In the genomic region with DNA sequence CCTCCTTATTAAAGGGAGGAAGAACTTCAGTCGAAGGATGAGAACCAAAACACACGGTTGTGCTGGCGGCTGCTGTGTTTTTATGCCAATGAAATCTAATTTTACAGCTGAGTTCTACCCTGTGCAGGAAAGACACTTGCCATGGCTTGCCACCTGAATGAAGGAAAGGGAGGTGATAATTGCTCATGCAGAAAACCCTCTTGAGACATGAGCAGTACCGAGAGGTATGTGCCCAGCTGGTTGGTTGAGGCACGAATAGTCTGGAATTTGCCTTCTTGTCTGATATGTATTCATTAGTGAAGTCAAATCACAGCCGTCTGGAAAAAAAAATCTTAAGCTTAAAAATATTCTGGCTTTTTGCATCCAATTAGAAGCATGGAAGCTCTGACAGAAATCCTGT, we compare ENCODE assay signal across 16 mouse cellular contexts. TPM values are rescaled to one million over a fixed set of nuclear protein-coding genes. Genes with fewer than 3 reads are reported as not detected.
DNase-seq lines count a peak whose midpoint lies in the region; ATAC-seq and TF ChIP-seq lines count a peak whose summit lies in the region.
"Had no signal": no experiment of that assay in that cellular context is flagged by ENCODE, and none has a peak within 500 bp of the region (broad histone marks: within the 10 kb centered on the region; RNA-seq: fewer than 3 reads in every experiment).

No protein-coding gene starts in this region.

- peak overlapping the region; percentile 42; the same call in 1 of the 2 replicates for H3K27ac ChIP-seq in kidney, embryonic 15.5 days
- H3K27ac ChIP-seq in kidney, embryonic 14.5 days (ENCODE audit: low read depth, low read length): no peak overlapping the region
- H3K27ac ChIP-seq in stomach, embryonic 16.5 days (ENCODE audit: low read length): peak overlapping the region; percentile 71; the same call in 1 of the 2 replicates
- no peak overlapping the region for H3K27ac ChIP-seq in stomach, postnatal 0 days (replicated peaks)
- H3K27ac ChIP-seq in limb, embryonic 15.5 days: peak overlapping the region; percentile 80
- H3K27ac ChIP-seq: midbrain, embryonic 12.5 days had no signal

- no peak for DNase-seq in frontal cortex, postnatal 25 days (ENCODE audit: low spot score in 2 of 2)
- no peak for DNase-seq in stomach, postnatal 0 days (ENCODE audit: low spot score)
- no peak for DNase-seq in thymus, postnatal 25 days
- DNase-seq: cerebellum, adult 11-12 months; cerebellum, postnatal 36 days; gastrocnemius, postnatal 36 days; heart, postnatal 4 days; kidney, postnatal 10 days; lung, postnatal 36 days had no signal

- H3K9ac ChIP-seq in kidney, embryonic 15.5 days: no peak overlapping the region
- no peak overlapping the region for H3K9ac ChIP-seq in kidney, embryonic 14.5 days (ENCODE audit: low read depth, low read length)
- H3K9ac ChIP-seq in stomach, embryonic 16.5 days (ENCODE audit: low read length): no peak overlapping the region
- no peak overlapping the region for H3K9ac ChIP-seq in stomach, postnatal 0 days (ENCODE audit: low read length)
- no peak overlapping the region for H3K9ac ChIP-seq in limb, embryonic 15.5 days
- H3K9ac ChIP-seq: midbrain, embryonic 12.5 days had no signal

- H3K36me3 ChIP-seq in kidney, embryonic 15.5 days: no peaks in the 10 kb centered on the region
- H3K36me3 ChIP-seq in kidney, embryonic 14.5 days (ENCODE audit: control insufficient read depth, insufficient read depth, low read length): no peaks in the 10 kb centered on the region
- H3K36me3 ChIP-seq in stomach, embryonic 16.5 days (ENCODE audit: control insufficient read depth, insufficient read depth, low read length): no peaks in the 10 kb centered on the region
- H3K36me3 ChIP-seq in stomach, postnatal 0 days (ENCODE audit: control insufficient read depth, insufficient read depth, low read length): no peaks in the 10 kb centered on the region
- H3K36me3 ChIP-seq in limb, embryonic 15.5 days: no peaks in the 10 kb centered on the region
- H3K36me3 ChIP-seq: midbrain, embryonic 12.5 days had no signal

- no peaks in the 10 kb centered on the region for H3K27me3 ChIP-seq in kidney, embryonic 15.5 days
- no peaks in the 10 kb centered on the region for H3K27me3 ChIP-seq in kidney, embryonic 14.5 days (ENCODE audit: control insufficient read depth, insufficient read depth, low read length)
- no peaks in the 10 kb centered on the region for H3K27me3 ChIP-seq in stomach, embryonic 16.5 days (ENCODE audit: control insufficient read depth, insufficient read depth, low read length)
- H3K27me3 ChIP-seq in stomach, postnatal 0 days (ENCODE audit: control insufficient read depth, insufficient read depth, low read length): no peaks in the 10 kb centered on the region
- H3K27me3 ChIP-seq in limb, embryonic 15.5 days: no peaks in the 10 kb centered on the region
- H3K27me3 ChIP-seq: midbrain, embryonic 12.5 days had no signal

- peaks cover 76% of the 10 kb centered on the region for H3K4me1 ChIP-seq in kidney, embryonic 15.5 days
- H3K4me1 ChIP-seq in kidney, embryonic 14.5 days (ENCODE audit: control insufficient read depth, insufficient read depth, low read length): peaks cover 48% of the 10 kb centered on the region
- peaks cover 73% of the 10 kb centered on the region for H3K4me1 ChIP-seq in stomach, embryonic 16.5 days (ENCODE audit: control insufficient read depth, insufficient read depth, low read length)
- peaks cover 20% of the 10 kb centered on the region for H3K4me1 ChIP-seq in stomach, postnatal 0 days (replicated peaks; ENCODE audit: control insufficient read depth, insufficient read depth)
- H3K4me1 ChIP-seq in limb, embryonic 15.5 days: peaks cover 81% of the 10 kb centered on the region

- TF ChIP-seq CTCF in stomach, postnatal 0 days (IDR thresholded peaks at IDR 0.05; ENCODE audit: low read depth): no peak

- H3K4me3 ChIP-seq in kidney, embryonic 15.5 days (replicated peaks): no peak overlapping the region
- H3K4me3 ChIP-seq in kidney, embryonic 14.5 days (ENCODE audit: low read length): no peak overlapping the region
- H3K4me3 ChIP-seq in stomach, embryonic 16.5 days (replicated peaks; ENCODE audit: low read length): no peak overlapping the region
- no peak overlapping the region for H3K4me3 ChIP-seq in stomach, postnatal 0 days (ENCODE audit: low read depth, low read length)
- H3K4me3 ChIP-seq in limb, embryonic 15.5 days: no peak overlapping the region
- H3K4me3 ChIP-seq: midbrain, embryonic 12.5 days had no signal

- 48% methylated on average over 6 of the region's 6 CpGs for WGBS in kidney, embryonic 15.5 days
- 51% methylated on average over 6 of the region's 6 CpGs for WGBS in kidney, embryonic 14.5 days
- 45% methylated on average over 6 of the region's 6 CpGs for WGBS in stomach, embryonic 16.5 days
- WGBS in stomach, postnatal 0 days: 44% methylated on average over 6 of the region's 6 CpGs
- WGBS in limb, embryonic 15.5 days: 31% methylated on average over 6 of the region's 6 CpGs

- TF ChIP-seq EP300 in stomach, postnatal 0 days (optimal IDR thresholded peaks at IDR 0.05): no peak

- H3K4me2 ChIP-seq in kidney, embryonic 15.5 days: no peak overlapping the region
- H3K4me2 ChIP-seq in kidney, embryonic 14.5 days (replicated peaks; ENCODE audit: low read depth, low read length): no peak overlapping the region
- no peak overlapping the region for H3K4me2 ChIP-seq in stomach, embryonic 16.5 days (ENCODE audit: low read depth, low read length)
- H3K4me2 ChIP-seq in stomach, postnatal 0 days (replicated peaks; ENCODE audit: low read depth): no peak overlapping the region
- no peak overlapping the region for H3K4me2 ChIP-seq in limb, embryonic 15.5 days
- H3K4me2 ChIP-seq: liver, embryonic 11.5 days; midbrain, embryonic 12.5 days had no signal

- peak; percentile 48 for ATAC-seq in frontal cortex, adult (ENCODE audit: low TSS enrichment)
- ATAC-seq in kidney, embryonic 15.5 days (replicated peaks; ENCODE audit: low FRiP score): no peak
- no peak for ATAC-seq in kidney, embryonic 14.5 days (ENCODE audit: low FRiP score, low TSS enrichment)
- ATAC-seq in stomach, embryonic 16.5 days (ENCODE audit: insufficient read depth, low FRiP score): no peak
- ATAC-seq in stomach, postnatal 0 days (ENCODE audit: low FRiP score, low TSS enrichment): no peak
- no peak for ATAC-seq in limb, embryonic 15.5 days (ENCODE audit: insufficient number of reproducible peaks, low FRiP score, low TSS enrichment, low read depth)

- H3K9me3 ChIP-seq in kidney, embryonic 15.5 days (replicated peaks): no peaks in the 10 kb centered on the region
- no peaks in the 10 kb centered on the region for H3K9me3 ChIP-seq in kidney, embryonic 14.5 days (ENCODE audit: control insufficient read depth, low read length)
- no peaks in the 10 kb centered on the region for H3K9me3 ChIP-seq in stomach, embryonic 16.5 days (replicated peaks; ENCODE audit: control insufficient read depth, low read length)
- H3K9me3 ChIP-seq in stomach, postnatal 0 days (ENCODE audit: control insufficient read depth, low read length): no peaks in the 10 kb centered on the region
- H3K9me3 ChIP-seq in limb, embryonic 15.5 days: no peaks in the 10 kb centered on the region
- H3K9me3 ChIP-seq: midbrain, embryonic 12.5 days had no signal

RNA-seq across cellular contexts. Expression of a gene that starts 59.4 kb away (rescaled TPM):
- polyA plus RNA-seq in kidney, embryonic 15.5 days (2015; fragmentation: Nextera tagmentation; extraction: Ambion mirVana): 27.9 and 32.8 TPM in 2 replicates
- 18.5 and 28.7 TPM in 2 replicates for polyA plus RNA-seq in kidney, embryonic 14.5 days (2014; fragmentation: Nextera tagmentation; extraction: Ambion mirVana)
- polyA plus RNA-seq in stomach, embryonic 16.5 days (2015; fragmentation: Nextera tagmentation; extraction: Ambion mirVana): 27.7 and 28.6 TPM in 2 replicates
- polyA plus RNA-seq in stomach, postnatal 0 days (2015; fragmentation: Nextera tagmentation; extraction: Ambion mirVana): 11.8 TPM in 2 replicates
- 35.4 and 39.5 TPM in 2 replicates for polyA plus RNA-seq in limb, embryonic 15.5 days (2015; fragmentation: Nextera tagmentation; extraction: Ambion mirVana)

Comparison
In these comparisons a context has a peak if more than half of its experiments do, and no peak if none do; other contexts are left out.
1. H3K27ac ChIP-seq: peak in kidney, embryonic 15.5 days (single experiment), stomach, embryonic 16.5 days (single experiment) and limb, embryonic 15.5 days (single experiment); none in kidney, embryonic 14.5 days (single experiment) and stomach, postnatal 0 days (single experiment).